Mouse (Mus musculus) C2C12 (cell line): ENCODE results near the gene Pomp. TPM values are rescaled to one million over a fixed set of nuclear protein-coding genes. Genes with fewer than 3 reads are reported as not detected.

Experiments used
- H3K27me3 ChIP-seq: one replicate; pipeline ENCODE4 v1.6.1; 2011; ENCODE audit not compliant: control insufficient read depth, insufficient read depth, insufficient read length
- H3K36me3 ChIP-seq: one replicate; pipeline ENCODE4 v1.6.1; 2011; ENCODE audit not compliant: control insufficient read depth, insufficient read depth
- H3K4me3 ChIP-seq: one replicate; pipeline ENCODE4 v1.5.1; 2011; ENCODE audit warnings: mild to moderate bottlenecking, control low read depth; ENCODE audit not compliant: poor library complexity, insufficient read depth, severe bottlenecking
- H3K79me2 ChIP-seq: one replicate; pipeline ENCODE4 v1.6.1; 2011; ENCODE audit not compliant: control insufficient read depth, insufficient read depth
- H3K79me3 ChIP-seq: one replicate; pipeline ENCODE4 v1.6.1; 2011; ENCODE audit warnings: low read depth, control low read depth
- H3ac ChIP-seq: one replicate; pipeline ENCODE3; 2011; ENCODE audit warnings: low read depth; ENCODE audit not compliant: control insufficient read depth, insufficient read length
- CEBPB ChIP-seq: IDR thresholded peaks from one replicate; pipeline ENCODE4 v1.6.1; 2011; ENCODE audit warnings: low read depth, mild to moderate bottlenecking, control low read depth, moderate library complexity
- CTCF ChIP-seq: IDR thresholded peaks from one replicate; pipeline ENCODE4 v1.5.1; 2011; ENCODE audit not compliant: control insufficient read depth, insufficient read depth, insufficient read length
- FOSL1 ChIP-seq: IDR thresholded peaks from one replicate; pipeline ENCODE4 v1.8.0; 2011; ENCODE audit warnings: mild to moderate bottlenecking, low read length; ENCODE audit not compliant: poor library complexity, insufficient read depth, severe bottlenecking
- MAX ChIP-seq: IDR thresholded peaks from one replicate; pipeline ENCODE4 v1.6.1; 2011; ENCODE audit warnings: mild to moderate bottlenecking, control low read depth
- MYOD1 ChIP-seq: IDR thresholded peaks from one replicate; pipeline ENCODE4 v1.6.1; 2011; ENCODE audit warnings: low read depth; ENCODE audit not compliant: control insufficient read depth, insufficient read length
- MYOG ChIP-seq: IDR thresholded peaks from one replicate; pipeline ENCODE4 v1.6.1; 2011; ENCODE audit not compliant: control insufficient read depth, insufficient read length; ENCODE audit errors: extremely low read depth
- USF1 ChIP-seq: IDR thresholded peaks from one replicate; pipeline ENCODE4 v1.6.1; 2011; ENCODE audit warnings: low read depth, mild to moderate bottlenecking, control low read depth, moderate library complexity
- polyA plus RNA-seq: library from polyadenylated mRNA; unstranded; fragments of >200 nt; fragmentation: generic; extraction: Trizol; gene quantifications from one replicate; pipeline ENCODE4 v1.2.1, GENCODE M21; 2012; ENCODE audit warnings: missing spikeins

The Pomp gene
- polyA plus RNA-seq, 1 experiment = 292 TPM

GRCm38 (mm10) chr5:147902008-147902757 lies 41.9 kb downstream of the Pomp start:
- Histone ChIP-seq H3K4me3 (no peak overlapping the region), H3K79me2 (no peaks in the 10 kb centered on the region), H3K79me3 (no peaks in the 10 kb centered on the region), H3K36me3 (no peaks in the 10 kb centered on the region), H3K27me3 (peaks cover 8% of the 10 kb centered on the region), H3ac (no peak overlapping the region)
- TF ChIP-seq FOSL1 = no peak
- TF ChIP-seq MYOG = no peak
- no peak for TF ChIP-seq CEBPB
- TF ChIP-seq CTCF = no peak
- TF ChIP-seq MYOD1 = no peak
- no peak for TF ChIP-seq MAX
- no peak for TF ChIP-seq USF1

- H3K79me3 ChIP-seq = no peaks in the 10 kb centered on the region
- no peaks in the 10 kb centered on the region for H3K79me2 ChIP-seq
- no peak overlapping the region for H3K4me3 ChIP-seq
- no peaks in the 10 kb centered on the region for H3K36me3 ChIP-seq
- H3K27me3 ChIP-seq = peaks cover 8% of the 10 kb centered on the region
- no peak overlapping the region for H3ac ChIP-seq
- TF ChIP-seq MYOD1 (no peak), CTCF (no peak), MYOG (no peak), USF1 (no peak), FOSL1 (no peak), MAX (no peak), CEBPB (no peak)
Measured at GRCm38 (mm10) chr5:147903166-147903565, 42.9 kb downstream of the Pomp start.

- H3K36me3 ChIP-seq = no peaks in the 10 kb centered on the region
- H3K4me3 ChIP-seq = no peak overlapping the region
- H3K79me2 ChIP-seq = no peaks in the 10 kb centered on the region
- no peaks in the 10 kb centered on the region for H3K27me3 ChIP-seq
- TF ChIP-seq CTCF = no peak
- TF ChIP-seq USF1 = no peak
- no peak for TF ChIP-seq MYOG
- no peak for TF ChIP-seq FOSL1
- no peak for TF ChIP-seq MYOD1
- TF ChIP-seq CEBPB = no peak
- TF ChIP-seq MAX = no peak
- H3K79me3 ChIP-seq = no peaks in the 10 kb centered on the region
- no peak overlapping the region for H3ac ChIP-seq
Measured at GRCm38 (mm10) chr5:147907144-147907543, 46.9 kb downstream of the Pomp start.

GRCm38 (mm10) chr5:147907851-147908250 lies 47.6 kb downstream of the Pomp start:
- no peaks in the 10 kb centered on the region for H3K27me3 ChIP-seq
- H3K79me2 ChIP-seq = no peaks in the 10 kb centered on the region
- no peak overlapping the region for H3K4me3 ChIP-seq
- no peaks in the 10 kb centered on the region for H3K79me3 ChIP-seq
- H3K36me3 ChIP-seq = no peaks in the 10 kb centered on the region
- TF ChIP-seq CTCF = no peak
- no peak for TF ChIP-seq MAX
- no peak for TF ChIP-seq MYOD1
- TF ChIP-seq USF1 = no peak
- TF ChIP-seq FOSL1 = no peak
- TF ChIP-seq MYOG = no peak
- TF ChIP-seq CEBPB = no peak
- no peak overlapping the region for H3ac ChIP-seq

GRCm38 (mm10) chr5:147910807-147911509 lies 50.7 kb downstream of the Pomp start:
- no peak overlapping the region for H3ac ChIP-seq
- H3K79me2 ChIP-seq = no peaks in the 10 kb centered on the region
- H3K79me3 ChIP-seq = no peaks in the 10 kb centered on the region
- H3K27me3 ChIP-seq = no peaks in the 10 kb centered on the region
- TF ChIP-seq MYOG (no peak), USF1 (no peak), CEBPB (no peak)
- no peaks in the 10 kb centered on the region for H3K36me3 ChIP-seq
- no peak overlapping the region for H3K4me3 ChIP-seq
